Mouse (Mus musculus) stomach, postnatal 0 days (tissue): Measurements from ENCODE around the gene Spsb1.

Experiments
- CTCF ChIP-seq: IDR thresholded peaks from 2 replicates; pipeline ENCODE4 v1.5.1; 2016; ENCODE audit warnings: antibody characterized with exemption, low read depth, mild to moderate bottlenecking, moderate library complexity
- EP300 ChIP-seq: optimal IDR thresholded peaks from 2 replicates; pipeline ENCODE3; 2016; ENCODE audit warnings: antibody characterized with exemption

- TF ChIP-seq CTCF (no peak), EP300 (no peak)
These were observed 63.5 kb downstream of the Spsb1 start for GRCm38 (mm10) chr4:149891172-149891960.
